Mouse (Mus musculus): ENCODE data around the gene Ifne. TPM values are rescaled to one million over a fixed set of nuclear protein-coding genes. Genes with fewer than 3 reads are reported as not detected.

The Ifne gene
- total RNA-seq, 2 experiments from 2014 or later, result not detected

Small RNA genes lying within 50 kb of the gene (microRNA-seq; reads per million reads assigned to microRNA genes)
- 111 to 508 reads per million in 2 experiments for gene Mir31

Other genes with a start within 250 kb of the Ifne start
- gene C87499, start 245.8 kb downstream of the Ifne start, total RNA-seq (2021), result not detected
- not detected for gene Ifna13, start 235.7 kb downstream of the Ifne start, total RNA-seq (2021)
- gene Ifna16, start 203.3 kb downstream of the Ifne start, total RNA-seq (2021), result not detected
- gene Ifna2, start 196.3 kb downstream of the Ifne start, total RNA-seq (2021), result not detected
- not detected for gene Ifnab, start 188.8 kb downstream of the Ifne start, total RNA-seq (2021)
- gene Gm26566, start 158.4 kb downstream of the Ifne start, total RNA-seq (2021), result 1 to 10 TPM; 1.0 to 1.5 TPM
- 100 to 1,000 TPM; 103 to 104 TPM for gene Klhl9, start 157.7 kb downstream of the Ifne start, total RNA-seq (2021)
- not detected for gene Gm13271, start 125.3 kb downstream of the Ifne start, total RNA-seq (2021)
- gene Gm13283, start 120.1 kb downstream of the Ifne start, total RNA-seq (2021), result not detected
- not detected for gene Gm13290, start 106.4 kb downstream of the Ifne start, total RNA-seq (2021)
- gene Gm13289, start 103.3 kb downstream of the Ifne start, total RNA-seq (2021), result not detected
- gene Gm13272, start 100.4 kb downstream of the Ifne start, total RNA-seq (2021), result not detected
- gene Ifnz, start 98.1 kb downstream of the Ifne start, total RNA-seq (2021), result not detected
- gene Gm13276, start 94.5 kb downstream of the Ifne start, total RNA-seq (2021), result not detected
- not detected for gene Gm13277, start 91.6 kb downstream of the Ifne start, total RNA-seq (2021)
- not detected for gene Gm13278, start 88.7 kb downstream of the Ifne start, total RNA-seq (2021)
- gene Gm13275, start 85.7 kb downstream of the Ifne start, total RNA-seq (2021), result not detected
- gene Gm13279, start 82.8 kb downstream of the Ifne start, total RNA-seq (2021), result not detected
- gene Gm13285, start 80.5 kb downstream of the Ifne start, total RNA-seq (2021), result not detected
- not detected for gene Gm13287, start 76.9 kb downstream of the Ifne start, total RNA-seq (2021)
- not detected for gene Gm13288, start 74.7 kb downstream of the Ifne start, total RNA-seq (2021)
- not detected for gene Ifna7, start 64.0 kb downstream of the Ifne start, total RNA-seq (2021)
- gene Ifna11, start 60.2 kb downstream of the Ifne start, total RNA-seq (2021), result not detected
- gene Ifna6, start 52.8 kb downstream of the Ifne start, total RNA-seq (2021), result not detected
- gene Ifna5, start 44.7 kb downstream of the Ifne start, total RNA-seq (2021), result not detected
- not detected for gene Ifna4, start 38.3 kb downstream of the Ifne start, total RNA-seq (2021)
- gene Ifna1, start 30.1 kb downstream of the Ifne start, total RNA-seq (2021), result not detected